Mouse (Mus musculus) liver (tissue): ENCODE results near the gene Sec16a.

Experiments used
- DNase-seq: peaks from one replicate; pipeline ENCODE4 v3.0.0-alpha.2; 2020; ENCODE audit warnings: mixed read lengths

Gene Sec16a

DNA sequence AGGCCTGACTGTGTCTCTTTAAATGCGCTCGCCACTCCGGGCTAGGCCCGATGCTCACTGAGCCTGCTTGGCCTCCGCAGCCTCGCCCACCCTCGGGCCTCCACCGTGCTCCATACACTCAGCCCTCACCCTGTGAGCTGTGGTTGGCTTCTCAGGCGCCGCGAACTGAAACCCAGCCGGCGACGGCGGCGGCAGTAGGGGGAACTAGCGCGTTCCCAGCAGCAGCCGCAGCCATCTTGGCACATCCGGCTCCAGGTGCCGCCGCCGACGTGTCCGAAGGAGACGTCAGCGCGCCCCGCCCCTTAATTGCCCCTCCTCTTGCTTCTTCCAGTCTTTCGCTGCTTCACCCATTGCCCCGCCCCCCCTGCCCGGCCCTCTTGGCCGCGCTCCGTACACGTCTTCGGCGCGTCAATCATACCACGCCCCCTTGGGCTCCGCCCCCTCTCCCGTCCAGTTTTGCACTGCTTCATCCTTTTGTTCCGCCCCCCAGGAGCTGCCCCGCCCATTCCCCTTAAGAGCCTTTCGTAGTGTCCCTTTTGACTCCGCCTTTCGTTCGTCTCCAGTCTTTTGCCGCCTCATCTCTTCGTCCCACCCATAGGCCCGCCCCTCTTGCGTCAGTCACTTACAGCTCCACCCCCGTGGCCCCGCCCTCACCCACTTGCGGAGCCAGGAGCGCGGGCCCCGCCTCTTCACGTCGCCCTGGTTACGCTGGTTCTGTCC, at the start of gene Sec16a:
Gene Sec16a (minus strand): TSS at position 271 of the 720 bp plus-strand sequence.
- DNase-seq, result peak; percentile 100

GRCm38 (mm10) chr2:26494396-26494795, 49.4 kb upstream of the Sec16a start:
- no peak for DNase-seq

DNA sequence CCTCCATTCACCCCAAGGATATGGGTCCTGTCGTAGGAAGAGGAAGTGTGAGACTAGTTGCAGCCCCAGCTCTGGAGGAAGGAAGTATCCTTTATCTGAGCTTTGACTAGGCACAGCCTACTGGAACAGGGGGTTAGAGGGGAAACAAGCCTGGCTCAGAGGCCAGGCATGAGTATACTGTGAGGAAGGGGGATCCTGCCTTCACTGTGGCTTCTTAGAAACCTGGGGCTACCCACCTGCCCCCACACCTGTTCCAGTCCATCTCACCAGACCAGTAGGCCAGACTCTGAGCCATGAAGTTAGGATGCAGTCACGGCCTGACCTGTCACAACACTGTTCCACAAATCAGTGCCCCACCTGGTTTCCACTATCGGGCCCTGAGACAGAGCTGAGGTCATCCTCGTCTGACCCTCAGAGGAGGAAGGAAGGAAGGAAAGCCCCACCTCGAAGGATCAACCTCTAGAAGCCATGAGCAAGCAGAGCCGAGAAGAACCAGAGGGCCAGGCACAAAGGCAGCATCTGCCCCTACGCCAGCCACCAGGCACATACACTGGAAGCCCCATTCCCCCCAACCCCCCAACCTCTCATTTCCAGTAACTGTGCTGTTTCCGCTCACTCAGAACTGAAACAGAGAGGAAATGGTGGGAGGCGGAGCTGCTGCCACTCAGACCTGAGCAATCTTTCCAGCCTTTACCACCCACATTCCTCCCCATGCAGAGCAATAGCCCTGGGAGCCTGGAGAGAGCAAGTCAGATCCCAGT, 48.2 kb upstream of the Sec16a start:
- DNase-seq, result peak; percentile 25

- DNase-seq, result no peak
Measured at GRCm38 (mm10) chr2:26490760-26491301, 45.8 kb upstream of the Sec16a start.

DNA sequence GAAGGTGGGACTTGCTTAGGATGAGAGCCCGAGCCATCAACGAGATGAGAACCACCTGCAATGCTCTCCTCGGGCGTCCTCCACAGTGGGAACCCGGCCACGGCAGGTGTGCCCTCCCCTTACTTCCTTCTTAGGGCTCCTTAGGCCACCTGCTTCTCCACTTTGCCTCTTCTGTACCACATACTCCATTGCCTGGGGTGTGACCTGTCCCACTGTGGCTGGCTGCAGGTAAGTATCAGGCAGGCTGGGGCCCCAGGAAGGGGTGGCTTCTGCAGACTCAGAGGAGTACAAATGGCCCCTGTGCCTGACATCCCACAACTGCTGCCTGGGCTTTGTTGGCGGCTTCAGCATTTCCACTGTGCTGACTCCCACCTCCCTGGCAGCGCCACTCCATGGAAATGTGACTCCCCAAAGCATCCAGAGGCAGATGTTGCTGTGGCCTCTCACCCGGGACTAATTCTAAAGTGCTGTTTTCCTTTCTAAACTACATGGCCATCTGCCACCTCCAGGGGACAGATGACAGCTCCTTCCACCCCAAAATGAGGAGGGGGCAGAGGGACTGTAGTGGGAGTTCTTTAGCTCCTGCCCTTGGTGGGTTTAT, 43.6 kb upstream of the Sec16a start:
- no peak for DNase-seq

DNA sequence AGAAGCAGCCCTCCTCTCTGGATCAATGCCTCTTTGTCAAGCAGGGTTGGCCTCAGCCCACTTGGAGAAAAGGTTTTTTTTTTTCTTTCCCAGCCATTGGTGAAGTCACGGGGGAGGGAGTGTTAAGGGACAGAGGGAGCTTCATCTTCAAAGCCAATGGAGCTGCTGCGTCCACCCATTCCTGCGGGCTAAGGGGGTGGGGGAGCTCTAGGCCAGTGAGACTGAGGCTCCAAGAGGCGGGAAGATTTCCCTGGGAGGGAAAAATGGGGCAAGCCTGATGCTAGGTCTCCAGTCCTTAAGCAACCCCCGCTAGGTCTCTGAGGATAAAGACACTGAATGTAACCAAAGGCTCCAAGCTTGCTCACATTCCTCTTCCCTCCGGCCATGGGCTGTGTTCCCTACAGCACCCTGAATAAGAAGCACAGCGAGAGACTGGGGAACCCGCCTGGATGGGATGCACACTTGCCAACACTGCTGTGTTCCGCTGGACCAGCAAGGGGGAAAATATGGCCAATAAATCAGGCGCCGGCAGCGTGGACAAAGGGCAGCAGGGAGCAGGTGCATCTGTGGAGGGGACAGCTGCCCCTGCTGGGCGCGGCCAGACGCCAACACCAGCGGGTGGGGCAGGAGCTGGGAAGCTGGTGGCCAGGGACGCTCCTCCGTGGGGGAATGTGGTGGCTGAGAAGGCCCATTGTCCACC, 42.5 kb upstream of the Sec16a start:
- no peak for DNase-seq

- no peak for DNase-seq
Measured at GRCm38 (mm10) chr2:26486835-26487321, 41.9 kb upstream of the Sec16a start.

GRCm38 (mm10) chr2:26486264-26486810, 41.3 kb upstream of the Sec16a start:
- DNase-seq, result no peak

- no peak for DNase-seq
Measured at GRCm38 (mm10) chr2:26485710-26486109, 40.7 kb upstream of the Sec16a start.

GRCm38 (mm10) chr2:26485278-26485677, 40.3 kb upstream of the Sec16a start:
- no peak for DNase-seq

GRCm38 (mm10) chr2:26484169-26484568, 39.2 kb upstream of the Sec16a start:
- no peak for DNase-seq

DNA sequence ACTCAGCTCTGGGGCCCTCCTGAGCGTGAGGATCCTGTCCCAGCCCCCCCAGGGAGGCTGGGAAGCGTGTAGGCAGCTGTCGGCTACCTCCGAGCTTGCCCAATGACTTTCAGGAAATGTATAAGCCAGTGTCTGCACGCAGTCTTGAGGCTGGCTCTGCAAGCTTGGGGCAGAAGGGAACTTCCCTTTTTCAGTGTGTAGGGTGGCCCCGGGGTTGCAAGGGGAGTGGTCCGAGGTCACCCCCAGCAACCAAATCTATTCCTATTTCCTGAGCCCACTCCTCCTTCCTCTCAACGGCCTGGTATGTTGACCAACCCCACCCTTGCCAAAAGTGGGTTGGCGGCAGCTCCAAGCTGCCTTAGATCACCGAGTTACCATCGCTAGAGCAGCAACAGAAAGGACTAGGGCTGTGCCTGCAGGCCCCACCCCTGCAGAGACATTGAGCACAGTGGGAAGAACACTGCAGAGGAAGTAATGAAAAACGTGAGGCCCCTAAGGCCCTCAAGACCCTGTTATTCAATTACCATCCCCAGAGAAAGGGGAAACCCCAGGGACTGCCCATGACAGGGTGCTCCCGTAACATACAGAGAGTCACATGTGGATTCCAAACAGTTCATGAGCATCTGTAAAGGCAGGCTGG, 38.3 kb upstream of the Sec16a start:
- DNase-seq, result peak; percentile 35

- DNase-seq, result no peak
Measured at GRCm38 (mm10) chr2:26482824-26483223, 37.8 kb upstream of the Sec16a start.

GRCm38 (mm10) chr2:26481724-26482495, 36.9 kb upstream of the Sec16a start:
- peak; percentile 54 for DNase-seq

- DNase-seq, result no peak
Measured at GRCm38 (mm10) chr2:26480911-26481310, 35.9 kb upstream of the Sec16a start.

DNA sequence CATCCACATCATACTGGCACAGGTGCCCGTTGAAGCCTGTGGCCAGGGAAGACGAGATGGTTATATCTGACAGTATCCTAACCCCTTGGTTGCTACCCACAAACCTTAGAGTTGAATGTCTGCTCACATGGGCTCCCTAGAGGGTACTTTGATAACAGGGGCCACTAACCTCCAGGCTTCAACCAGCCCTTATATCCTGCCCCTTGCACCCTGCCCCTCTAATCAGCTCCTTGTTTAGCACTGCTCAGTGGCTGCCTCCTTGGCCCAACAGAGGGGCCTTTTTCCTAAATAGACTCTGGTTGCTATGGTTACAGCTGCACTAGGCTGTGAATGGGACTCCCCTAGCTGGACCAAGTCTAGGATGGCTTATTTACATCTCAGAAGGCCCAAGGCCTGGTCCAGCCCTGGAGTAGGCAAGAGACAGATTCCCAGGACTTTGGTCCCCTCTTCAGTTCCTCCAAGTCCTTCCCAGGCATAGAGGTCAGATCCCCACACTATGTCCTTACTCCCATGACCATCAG, 33.7 kb upstream of the Sec16a start:
- no peak for DNase-seq

DNA sequence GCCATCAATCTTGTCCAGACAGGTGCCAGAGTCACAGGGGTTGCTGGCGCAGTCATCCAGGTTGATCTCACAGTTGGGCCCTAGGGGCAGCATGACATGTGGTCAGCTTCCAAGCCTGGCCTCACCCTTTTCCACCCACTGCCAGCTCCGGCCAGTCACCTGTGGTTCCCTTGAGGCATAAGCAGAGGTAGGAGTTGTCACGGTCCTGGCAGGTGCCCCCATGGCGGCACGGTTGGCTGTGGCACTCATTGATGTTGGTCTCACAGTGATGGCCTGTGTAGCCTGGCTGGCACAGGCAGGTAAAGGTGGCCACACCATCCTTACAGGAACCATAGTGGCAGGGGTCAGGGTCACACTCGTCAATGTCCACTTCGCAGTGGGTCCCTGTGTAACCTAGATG, 32.9 kb upstream of the Sec16a start:
- no peak for DNase-seq

GRCm38 (mm10) chr2:26475505-26476430, 30.8 kb upstream of the Sec16a start:
- no peak for DNase-seq

- peak; percentile 47 for DNase-seq
Measured at GRCm38 (mm10) chr2:26474789-26475504, 29.9 kb upstream of the Sec16a start.
